Mouse (Mus musculus) lung, embryonic 15.5 days (tissue): Measurements from ENCODE around the gene Rp2. TPM values are rescaled to one million over a fixed set of nuclear protein-coding genes. Genes with fewer than 3 reads are reported as not detected.
"Not testable (repeated sequence)": the region's sequence is repeated elsewhere in the genome, so short reads cannot be mapped to it uniquely, and the experiment has no call there.

Experiments
- ATAC-seq: fragments of 200-750 bp; cut with Nextera tagmentation; 2 replicates; pipeline ENCODE4 v1.8.0; 2017; ENCODE audit warnings: moderate number of reproducible peaks, borderline replicate concordance; ENCODE audit not compliant: low FRiP score, low TSS enrichment; ENCODE audit errors: extremely low read depth
- H3K27ac ChIP-seq: fragments of 300-500 bp; sonication (generic); 2 replicates; pipeline ENCODE4 v1.5.1; 2015; ENCODE audit warnings: moderate library complexity, mild to moderate bottlenecking, inconsistent platforms
- H3K27me3 ChIP-seq: fragments of 300-500 bp; sonication (generic); 2 replicates; pipeline ENCODE4 v1.6.1; 2015; ENCODE audit warnings: inconsistent platforms
- H3K36me3 ChIP-seq: fragments of 300-500 bp; sonication (generic); 2 replicates; pipeline ENCODE4 v1.6.1; 2015; ENCODE audit warnings: inconsistent platforms
- H3K4me1 ChIP-seq: fragments of 300-500 bp; sonication (generic); 2 replicates; pipeline ENCODE4 v1.6.1; 2015; ENCODE audit warnings: inconsistent platforms
- H3K4me2 ChIP-seq: fragments of 300-500 bp; sonication (generic); 2 replicates; pipeline ENCODE4 v1.6.1; 2015; ENCODE audit warnings: inconsistent platforms, mild to moderate bottlenecking, moderate library complexity
- H3K4me3 ChIP-seq: fragments of 300-500 bp; sonication (generic); 2 replicates; pipeline ENCODE4 v1.5.1; 2015; ENCODE audit warnings: mild to moderate bottlenecking, inconsistent platforms
- H3K9ac ChIP-seq: fragments of 300-500 bp; sonication (generic); 2 replicates; pipeline ENCODE4 v1.6.1; 2015; ENCODE audit warnings: inconsistent platforms
- H3K9me3 ChIP-seq: fragments of 300-500 bp; sonication (generic); 2 replicates; pipeline ENCODE4 v1.6.1; 2016; ENCODE audit warnings: inconsistent platforms
- WGBS: fragments of 180-500 bp; shearing (Covaris S2); methylation state at CpG from one replicate; pipeline ENCODE4 v1.1.7; 2015; 5-methylcytosine and 5-hydroxymethylcytosine counted together
- polyA plus RNA-seq: library from polyadenylated mRNA; unstranded; fragments of >200 nt; fragmentation: Nextera tagmentation; extraction: Ambion mirVana; gene quantifications from 2 replicates; pipeline ENCODE4 v1.2.1, GENCODE M21; 2015

Gene Rp2
- polyA plus RNA-seq, 1 experiment from 2014 or later = 23.1 TPM

- WGBS = 88% methylated on average over 9 of the region's 9 CpGs
- H3K27ac ChIP-seq, H3K36me3 ChIP-seq, H3K4me2 ChIP-seq, H3K4me3 ChIP-seq, H3K9ac ChIP-seq, H3K27me3 ChIP-seq, H3K9me3 ChIP-seq, ATAC-seq, H3K4me1 ChIP-seq: not testable (repeated sequence)
These were observed 27.7 kb downstream of the Rp2 start for GRCm38 (mm10) chrX:20391964-20392363.

- Histone ChIP-seq H3K27me3 (no peaks in the 10 kb centered on the region), H3K9me3 (no peaks in the 10 kb centered on the region), H3K4me1 (no peaks in the 10 kb centered on the region), H3K9ac (no peak overlapping the region), H3K27ac (no peak overlapping the region), H3K36me3 (no peaks in the 10 kb centered on the region), H3K4me3 (no peak overlapping the region), H3K4me2 (no peak overlapping the region)
- WGBS = 47% methylated on average over 3 of the region's 3 CpGs
- no peak for ATAC-seq
These were observed 28.7 kb downstream of the Rp2 start for GRCm38 (mm10) chrX:20392942-20393341.

GRCm38 (mm10) chrX:20404068-20404467 lies 39.8 kb downstream of the Rp2 start:
- Histone ChIP-seq H3K4me2 (no peak overlapping the region), H3K9me3 (no peaks in the 10 kb centered on the region), H3K9ac (no peak overlapping the region), H3K4me1 (no peaks in the 10 kb centered on the region), H3K27me3 (no peaks in the 10 kb centered on the region), H3K36me3 (no peaks in the 10 kb centered on the region), H3K27ac (no peak overlapping the region), H3K4me3 (no peak overlapping the region)
- ATAC-seq = no peak
- whole genome bisulfite sequencing = 85% methylated on average over 4 of the region's 4 CpGs

- Histone ChIP-seq H3K9ac (no peak overlapping the region), H3K9me3 (no peaks in the 10 kb centered on the region), H3K4me3 (no peak overlapping the region), H3K4me2 (no peak overlapping the region), H3K27me3 (no peaks in the 10 kb centered on the region), H3K4me1 (no peaks in the 10 kb centered on the region), H3K27ac (no peak overlapping the region), H3K36me3 (no peaks in the 10 kb centered on the region)
- 88% methylated on average over 2 of the region's 2 CpGs for WGBS
- no peak for ATAC-seq
These were observed 42.6 kb downstream of the Rp2 start for GRCm38 (mm10) chrX:20406909-20407308.

GRCm38 (mm10) chrX:20407676-20408075 lies 43.4 kb downstream of the Rp2 start:
- Histone ChIP-seq H3K9ac (no peak overlapping the region), H3K4me2 (no peak overlapping the region), H3K4me1 (no peaks in the 10 kb centered on the region), H3K9me3 (no peaks in the 10 kb centered on the region), H3K36me3 (no peaks in the 10 kb centered on the region), H3K27me3 (no peaks in the 10 kb centered on the region), H3K27ac (no peak overlapping the region; the same call in 1 of the 2 replicates), H3K4me3 (no peak overlapping the region)
- no peak for ATAC-seq
- 67% methylated on average over 2 of the region's 2 CpGs for WGBS

GRCm38 (mm10) chrX:20411382-20411781 lies 47.1 kb downstream of the Rp2 start:
- 95% methylated on average over 4 of the region's 4 CpGs for whole genome bisulfite sequencing
- ATAC-seq = no peak
- no peaks in the 10 kb centered on the region for H3K27me3 ChIP-seq

GRCm38 (mm10) chrX:20412221-20412620 lies 47.9 kb downstream of the Rp2 start:
- Histone ChIP-seq H3K9me3 (no peaks in the 10 kb centered on the region), H3K4me3 (no peak overlapping the region), H3K4me1 (no peaks in the 10 kb centered on the region), H3K4me2 (no peak overlapping the region), H3K36me3 (no peaks in the 10 kb centered on the region), H3K27me3 (no peaks in the 10 kb centered on the region), H3K27ac (no peak overlapping the region), H3K9ac (no peak overlapping the region)
- WGBS = 79% methylated on average over 3 of the region's 3 CpGs
- no peak for ATAC-seq

More at GRCm38 (mm10) chrX:20411382-20411781, 47.1 kb downstream of the Rp2 start:
- H3K9me3 ChIP-seq = no peaks in the 10 kb centered on the region
- H3K36me3 ChIP-seq = no peaks in the 10 kb centered on the region
- no peak overlapping the region for H3K4me3 ChIP-seq
- no peak overlapping the region for H3K27ac ChIP-seq
- H3K9ac ChIP-seq = no peak overlapping the region
- no peaks in the 10 kb centered on the region for H3K4me1 ChIP-seq
- no peak overlapping the region for H3K4me2 ChIP-seq

- no peak for ATAC-seq
These were observed 50.8 kb downstream of the Rp2 start for GRCm38 (mm10) chrX:20414885-20415622.

GRCm38 (mm10) chrX:20418461-20418860 lies 54.2 kb downstream of the Rp2 start:
- Histone ChIP-seq H3K9me3 (no peaks in the 10 kb centered on the region), H3K9ac (no peak overlapping the region), H3K27me3 (no peaks in the 10 kb centered on the region), H3K4me3 (no peak overlapping the region), H3K4me1 (no peaks in the 10 kb centered on the region), H3K4me2 (no peak overlapping the region), H3K27ac (no peak overlapping the region), H3K36me3 (no peaks in the 10 kb centered on the region)
- WGBS = 87% methylated on average over 2 of the region's 2 CpGs
- ATAC-seq = no peak

More at GRCm38 (mm10) chrX:20414885-20415622, 50.8 kb downstream of the Rp2 start:
- Histone ChIP-seq H3K27me3 (no peaks in the 10 kb centered on the region), H3K4me1 (no peaks in the 10 kb centered on the region), H3K4me3 (no peak overlapping the region), H3K36me3 (no peaks in the 10 kb centered on the region), H3K9me3 (no peaks in the 10 kb centered on the region), H3K9ac (no peak overlapping the region), H3K4me2 (no peak overlapping the region), H3K27ac (no peak overlapping the region; the same call in 1 of the 2 replicates)
- 47% methylated on average over 10 of the region's 10 CpGs for WGBS

- no peak for ATAC-seq
- Histone ChIP-seq H3K27ac (no peak overlapping the region), H3K9me3 (no peaks in the 10 kb centered on the region), H3K4me3 (no peak overlapping the region), H3K9ac (no peak overlapping the region), H3K27me3 (no peaks in the 10 kb centered on the region), H3K4me1 (no peaks in the 10 kb centered on the region), H3K4me2 (no peak overlapping the region), H3K36me3 (no peaks in the 10 kb centered on the region)
- WGBS = 85% methylated on average over 4 of the region's 4 CpGs
These were observed 55.3 kb downstream of the Rp2 start for GRCm38 (mm10) chrX:20419536-20419935.

- peak within 1 kb of the TSS; percentile 65 for H3K4me3 ChIP-seq
- 23% methylated on average over 47 of the region's 67 CpGs for WGBS
- H3K36me3 ChIP-seq = no peaks in the 10 kb centered on the region
- no peaks in the 10 kb centered on the region for H3K9me3 ChIP-seq
- peak within 1 kb of the TSS; percentile 60 for H3K9ac ChIP-seq
- no peaks in the 10 kb centered on the region for H3K4me1 ChIP-seq
- peak within 1 kb of the TSS; percentile 58 for H3K4me2 ChIP-seq
- peak; percentile 99 for ATAC-seq
- peak within 1 kb of the TSS; percentile 78 for H3K27ac ChIP-seq
- no peaks in the 10 kb centered on the region for H3K27me3 ChIP-seq
These were observed 61.0 kb downstream of the Rp2 start, which contains the start of gene Jade3 for GRCm38 (mm10) chrX:20425140-20425838. Jade3 (plus strand) TSS chrX:20425688.

GRCm38 (mm10) chrX:20425839-20426449 lies 61.7 kb downstream of the Rp2 start:
- no peaks in the 10 kb centered on the region for H3K36me3 ChIP-seq
- peak overlapping the region; percentile 60 for H3K9ac ChIP-seq
- peak overlapping the region; percentile 58 for H3K4me2 ChIP-seq
- peak overlapping the region; percentile 65 for H3K4me3 ChIP-seq
- peak overlapping the region; percentile 78 for H3K27ac ChIP-seq
- H3K27me3 ChIP-seq = no peaks in the 10 kb centered on the region
- H3K4me1 ChIP-seq = no peaks in the 10 kb centered on the region
- 10% methylated on average over 46 of the region's 51 CpGs for WGBS
- H3K9me3 ChIP-seq = no peaks in the 10 kb centered on the region
- ATAC-seq = peak; percentile 43
